Mouse (Mus musculus): ENCODE measurements around the gene Pfdn2. TPM values are rescaled to one million over a fixed set of nuclear protein-coding genes. Genes with fewer than 3 reads are reported as not detected.

Pfdn2 gene
- polyA plus RNA-seq, 1 experiment from 2014 or later = 66.1 TPM

DNA sequence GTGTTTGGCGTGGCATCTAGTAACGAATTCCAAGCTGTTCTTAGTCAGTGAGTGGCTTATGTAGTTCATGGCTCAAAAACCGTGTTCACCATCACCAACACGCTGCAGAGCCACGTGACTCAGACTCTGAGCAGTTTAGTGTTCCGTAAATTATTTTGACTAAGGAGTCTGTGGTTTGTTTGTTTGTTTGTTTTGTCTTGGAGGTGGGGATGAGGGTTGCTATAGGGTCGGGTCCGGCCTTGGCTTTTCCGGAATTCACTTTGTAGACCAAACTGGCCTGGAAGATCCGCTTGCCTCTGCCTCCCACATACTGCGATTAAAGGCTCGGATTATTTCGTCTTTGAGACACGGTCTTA is 603 bp downstream of the Pfdn2 start:
- under 1% methylated on average over 14 of the region's 14 CpGs for WGBS
- peaks cover 27% of the 10 kb centered on the region for H3K36me3 ChIP-seq (replicated peaks; ENCODE audit: control insufficient read depth, insufficient read depth)
- H3K4me1 ChIP-seq (replicated peaks; ENCODE audit: control insufficient read depth, insufficient read depth, low read length) = peaks cover 24% of the 10 kb centered on the region
- H3K9ac ChIP-seq = peak overlapping the region; percentile 83
- H3K27ac ChIP-seq = peak overlapping the region; percentile 72; the same call in 1 of the 2 replicates
- H3K27me3 ChIP-seq (ENCODE audit: control insufficient read depth, insufficient read depth, low read length) = no peaks in the 10 kb centered on the region
- ATAC-seq (ENCODE audit: low FRiP score) (no peak; the same call in 1 of the 2 replicates), DNase-seq (ENCODE audit: low spot score) (no peak)
- peak overlapping the region; percentile 92 for H3K4me3 ChIP-seq (replicated peaks; ENCODE audit: low read length)
- peaks cover 6% of the 10 kb centered on the region; the same call in 1 of the 2 replicates for H3K9me3 ChIP-seq (ENCODE audit: control insufficient read depth, low read length)
- peak overlapping the region; percentile 90 for H3K4me2 ChIP-seq (replicated peaks)

- 92% methylated on average over 3 of the region's 3 CpGs for WGBS
- H3K4me1 ChIP-seq (replicated peaks; ENCODE audit: control insufficient read depth, insufficient read depth, low read length) = peaks cover 24% of the 10 kb centered on the region
- peaks cover 1% of the 10 kb centered on the region; the same call in 1 of the 2 replicates for H3K36me3 ChIP-seq (replicated peaks; ENCODE audit: control insufficient read depth, insufficient read depth)
- H3K27ac ChIP-seq = no peak overlapping the region
- no peak overlapping the region for H3K9ac ChIP-seq
- H3K9me3 ChIP-seq (ENCODE audit: control insufficient read depth, low read length) = peaks cover 6% of the 10 kb centered on the region; the same call in 1 of the 2 replicates
- no peaks in the 10 kb centered on the region for H3K27me3 ChIP-seq (ENCODE audit: control insufficient read depth, insufficient read depth, low read length)
- H3K4me3 ChIP-seq (replicated peaks; ENCODE audit: low read length) = no peak overlapping the region
- ATAC-seq (ENCODE audit: low FRiP score) = no peak
- no peak for DNase-seq (ENCODE audit: low spot score)
- no peak overlapping the region for H3K4me2 ChIP-seq (replicated peaks)
These were observed 3.2 kb downstream of the Pfdn2 start for GRCm38 (mm10) chr1:171348665-171349064.

DNA sequence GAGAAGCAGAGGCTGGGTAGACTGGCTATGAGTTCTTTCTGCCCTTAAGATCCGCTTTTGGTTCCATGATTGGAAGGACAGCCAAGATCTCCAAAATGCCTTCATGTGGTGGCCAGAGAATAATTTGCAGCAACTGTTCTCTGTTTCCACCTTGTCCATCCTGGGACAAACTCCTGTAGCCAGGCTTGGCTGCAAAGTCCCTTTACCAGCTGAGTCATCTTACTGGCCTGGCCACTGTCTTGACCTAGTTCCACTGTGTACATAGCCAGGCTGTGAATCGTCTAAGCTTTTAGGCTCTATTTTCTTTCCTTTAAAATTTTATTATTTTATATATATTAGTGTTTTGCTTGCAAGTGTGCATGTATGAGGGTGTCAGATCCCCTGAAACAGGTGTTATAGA is 3.7 kb downstream of the Pfdn2 start:
- H3K4me2 ChIP-seq (replicated peaks) = no peak overlapping the region
- H3K9ac ChIP-seq = no peak overlapping the region
- 92% methylated on average over 2 of the region's 2 CpGs for WGBS
- DNase-seq (ENCODE audit: low spot score) (no peak), ATAC-seq (ENCODE audit: low FRiP score) (no peak)
- peaks cover 6% of the 10 kb centered on the region; the same call in 1 of the 2 replicates for H3K9me3 ChIP-seq (ENCODE audit: control insufficient read depth, low read length)
- H3K27ac ChIP-seq = no peak overlapping the region
- no peak overlapping the region for H3K4me3 ChIP-seq (replicated peaks; ENCODE audit: low read length)
- H3K4me1 ChIP-seq (replicated peaks; ENCODE audit: control insufficient read depth, insufficient read depth, low read length) = peaks cover 20% of the 10 kb centered on the region
- H3K36me3 ChIP-seq (replicated peaks; ENCODE audit: control insufficient read depth, insufficient read depth) = no peaks in the 10 kb centered on the region
- H3K27me3 ChIP-seq (ENCODE audit: control insufficient read depth, insufficient read depth, low read length) = no peaks in the 10 kb centered on the region

- WGBS = 79% methylated on average over 5 of the region's 5 CpGs
- DNase-seq (ENCODE audit: low spot score) = no peak
- no peak for ATAC-seq (ENCODE audit: low FRiP score)
- Histone ChIP-seq H3K9ac (no peak overlapping the region), H3K4me2 (replicated peaks) (no peak overlapping the region), H3K4me3 (replicated peaks; ENCODE audit: low read length) (no peak overlapping the region), H3K27ac (no peak overlapping the region), H3K27me3 (ENCODE audit: control insufficient read depth, insufficient read depth, low read length) (no peaks in the 10 kb centered on the region), H3K4me1 (replicated peaks; ENCODE audit: control insufficient read depth, insufficient read depth, low read length) (peaks cover 6% of the 10 kb centered on the region; the same call in 1 of the 2 replicates), H3K36me3 (replicated peaks; ENCODE audit: control insufficient read depth, insufficient read depth) (peaks cover 32% of the 10 kb centered on the region), H3K9me3 (ENCODE audit: control insufficient read depth, low read length) (no peaks in the 10 kb centered on the region)
These were observed 10.4 kb downstream of the Pfdn2 start for GRCm38 (mm10) chr1:171355812-171356340.

DNA sequence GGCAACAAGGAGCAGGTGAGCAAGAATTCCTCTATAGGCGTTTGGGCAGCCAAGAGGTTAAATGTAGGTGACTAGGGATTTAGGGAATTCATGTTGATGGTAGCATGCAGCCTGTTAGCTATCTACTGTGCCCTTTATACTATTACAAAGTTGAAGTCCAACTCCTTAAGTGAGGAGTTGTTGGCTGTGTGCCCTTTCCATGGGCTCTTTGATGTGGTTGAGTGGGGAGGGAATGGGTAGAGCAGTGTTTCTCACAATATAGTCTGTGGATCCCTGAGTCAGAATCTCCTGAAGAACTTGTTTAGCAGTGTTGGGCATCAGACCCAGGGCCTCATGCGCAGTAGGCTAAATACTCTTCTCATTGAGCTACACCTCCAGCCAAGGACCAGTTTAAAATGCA is 11.3 kb downstream of the Pfdn2 start:
- Histone ChIP-seq H3K4me1 (replicated peaks; ENCODE audit: control insufficient read depth, insufficient read depth, low read length) (peaks cover 11% of the 10 kb centered on the region), H3K4me2 (replicated peaks) (no peak overlapping the region), H3K27me3 (ENCODE audit: control insufficient read depth, insufficient read depth, low read length) (no peaks in the 10 kb centered on the region), H3K27ac (no peak overlapping the region), H3K9ac (no peak overlapping the region), H3K4me3 (replicated peaks; ENCODE audit: low read length) (no peak overlapping the region), H3K9me3 (ENCODE audit: control insufficient read depth, low read length) (no peaks in the 10 kb centered on the region), H3K36me3 (replicated peaks; ENCODE audit: control insufficient read depth, insufficient read depth) (peaks cover 32% of the 10 kb centered on the region)
- 93% methylated on average over 2 of the region's 2 CpGs for WGBS
- no peak for ATAC-seq (ENCODE audit: low FRiP score)
- no peak for DNase-seq (ENCODE audit: low spot score)

- H3K4me2 ChIP-seq (replicated peaks) = no peak overlapping the region
- no peaks in the 10 kb centered on the region for H3K27me3 ChIP-seq (ENCODE audit: control insufficient read depth, insufficient read depth, low read length)
- peaks cover 32% of the 10 kb centered on the region for H3K36me3 ChIP-seq (replicated peaks; ENCODE audit: control insufficient read depth, insufficient read depth)
- H3K9ac ChIP-seq = no peak overlapping the region
- no peak overlapping the region for H3K4me3 ChIP-seq (replicated peaks; ENCODE audit: low read length)
- peak; percentile 53 for DNase-seq (ENCODE audit: low spot score)
- H3K9me3 ChIP-seq (ENCODE audit: control insufficient read depth, low read length) = no peaks in the 10 kb centered on the region
- H3K4me1 ChIP-seq (replicated peaks; ENCODE audit: control insufficient read depth, insufficient read depth, low read length) = peaks cover 11% of the 10 kb centered on the region
- no peak overlapping the region for H3K27ac ChIP-seq
- WGBS = 74% methylated on average over 4 of the region's 4 CpGs
- no peak for ATAC-seq (ENCODE audit: low FRiP score)
These were observed 13.0 kb downstream of the Pfdn2 start for GRCm38 (mm10) chr1:171358421-171358820.

DNA sequence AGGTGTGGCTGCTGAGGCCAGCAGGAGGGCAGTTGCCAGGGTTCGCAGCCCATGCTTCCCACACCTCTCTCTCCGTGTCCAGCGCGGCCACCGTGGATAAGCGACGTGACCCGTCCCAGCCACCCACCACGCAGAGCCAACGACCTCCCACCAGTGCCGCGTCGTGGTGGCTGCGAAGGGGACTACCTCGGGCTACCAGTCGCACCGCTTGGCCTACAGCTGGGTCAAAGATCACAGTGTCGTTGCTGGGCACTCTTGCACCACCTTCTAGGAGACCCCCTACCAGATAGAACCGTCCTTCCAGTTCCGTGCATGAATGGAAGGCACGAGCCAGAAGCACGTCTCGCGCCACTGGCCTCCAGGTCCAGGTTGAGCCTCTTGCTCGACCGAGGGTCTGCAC is 14.8 kb downstream of the Pfdn2 start:
- peak overlapping the region; percentile 85 for H3K4me2 ChIP-seq (replicated peaks)
- ATAC-seq (ENCODE audit: low FRiP score) = no peak
- 1% methylated on average over 24 of the region's 26 CpGs for WGBS

GRCm38 (mm10) chr1:171360656-171361055 is 15.2 kb downstream of the Pfdn2 start, which contains the start of gene Klhdc9:
Gene Klhdc9 (minus strand): TSS chr1:171360798.
- Histone ChIP-seq H3K9me3 (ENCODE audit: control insufficient read depth, low read length) (no peaks in the 10 kb centered on the region), H3K36me3 (replicated peaks; ENCODE audit: control insufficient read depth, insufficient read depth) (peaks cover 32% of the 10 kb centered on the region), H3K27ac (peak within 1 kb of the TSS; percentile 83), H3K27me3 (ENCODE audit: control insufficient read depth, insufficient read depth, low read length) (no peaks in the 10 kb centered on the region), H3K4me2 (replicated peaks) (peak within 1 kb of the TSS; percentile 85), H3K4me1 (replicated peaks; ENCODE audit: control insufficient read depth, insufficient read depth, low read length) (peaks cover 11% of the 10 kb centered on the region), H3K4me3 (replicated peaks; ENCODE audit: low read length) (peak within 1 kb of the TSS; percentile 44), H3K9ac (peak within 1 kb of the TSS; percentile 72)
- under 1% methylated on average over 21 of the region's 21 CpGs for WGBS
- peak; percentile 97 for DNase-seq (ENCODE audit: low spot score)
- ATAC-seq (ENCODE audit: low FRiP score) = peak; percentile 95

More for the DNA sequence above, 14.8 kb downstream of the Pfdn2 start:
- H3K27ac ChIP-seq = peak overlapping the region; percentile 83
- H3K4me1 ChIP-seq (replicated peaks; ENCODE audit: control insufficient read depth, insufficient read depth, low read length) = peaks cover 11% of the 10 kb centered on the region
- peak overlapping the region; percentile 44 for H3K4me3 ChIP-seq (replicated peaks; ENCODE audit: low read length)
- DNase-seq (ENCODE audit: low spot score) = no peak
- peaks cover 32% of the 10 kb centered on the region for H3K36me3 ChIP-seq (replicated peaks; ENCODE audit: control insufficient read depth, insufficient read depth)
- peak overlapping the region; percentile 72 for H3K9ac ChIP-seq
- H3K27me3 ChIP-seq (ENCODE audit: control insufficient read depth, insufficient read depth, low read length) = no peaks in the 10 kb centered on the region
- H3K9me3 ChIP-seq (ENCODE audit: control insufficient read depth, low read length) = no peaks in the 10 kb centered on the region

DNA sequence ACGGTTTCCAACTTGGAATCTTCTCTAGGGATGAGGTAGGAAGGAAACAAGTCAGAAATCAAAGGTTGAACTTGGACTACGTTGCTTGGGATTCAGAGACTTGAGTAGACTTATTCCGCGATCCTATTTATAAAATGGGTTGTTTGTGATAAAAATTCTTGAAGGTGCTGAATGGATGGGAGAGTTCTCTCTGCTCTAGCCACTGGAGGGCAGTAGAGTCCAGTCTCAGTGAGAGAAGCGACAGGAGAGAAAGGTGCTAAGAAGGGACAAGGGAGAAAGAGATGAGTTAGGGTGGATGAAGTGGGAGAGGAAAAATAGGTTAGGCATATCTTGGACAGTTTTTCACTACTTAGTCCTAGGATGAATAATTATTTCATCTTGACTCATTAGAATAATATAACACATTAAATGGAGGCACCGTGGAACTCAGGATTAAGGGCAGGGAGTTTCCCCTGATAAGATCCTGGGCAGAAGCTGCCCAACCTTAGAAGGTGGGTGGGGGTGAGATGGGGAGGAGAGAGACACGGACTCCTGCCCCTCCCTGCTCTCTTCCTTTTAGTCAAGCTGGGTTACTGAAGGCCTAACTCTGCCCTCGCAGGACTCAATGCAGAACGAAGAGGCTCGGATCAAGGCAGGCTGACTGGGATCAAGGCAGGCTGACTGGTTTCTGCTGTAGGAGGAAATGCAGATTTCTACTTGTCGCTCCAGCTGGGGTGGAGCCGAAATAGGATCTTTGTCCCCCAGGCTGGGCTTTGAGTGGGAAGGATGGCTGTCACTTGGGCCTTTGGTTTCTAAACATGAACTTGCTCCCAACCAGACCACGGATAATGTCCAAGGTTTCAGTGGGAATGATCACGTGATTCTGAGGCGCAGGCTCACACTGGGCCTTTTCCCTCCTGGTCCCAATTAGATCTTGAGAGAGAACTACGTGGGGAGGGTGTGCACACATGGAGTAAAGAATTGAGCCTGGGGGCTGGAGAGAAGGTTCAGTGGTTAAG is 15.9 kb downstream of the Pfdn2 start:
- DNase-seq (ENCODE audit: low spot score) (peak; percentile 84), ATAC-seq (ENCODE audit: low FRiP score) (peak; percentile 76)
- no peaks in the 10 kb centered on the region for H3K27me3 ChIP-seq (ENCODE audit: control insufficient read depth, insufficient read depth, low read length)
- H3K9ac ChIP-seq = peak overlapping the region; percentile 72
- H3K27ac ChIP-seq = peak overlapping the region; percentile 83
- 34% methylated on average over 16 of the region's 16 CpGs for WGBS
- H3K36me3 ChIP-seq (replicated peaks; ENCODE audit: control insufficient read depth, insufficient read depth) = peaks cover 31% of the 10 kb centered on the region
- peak overlapping the region; percentile 44 for H3K4me3 ChIP-seq (replicated peaks; ENCODE audit: low read length)
- peak overlapping the region; percentile 85 for H3K4me2 ChIP-seq (replicated peaks)
- H3K4me1 ChIP-seq (replicated peaks; ENCODE audit: control insufficient read depth, insufficient read depth, low read length) = peaks cover 11% of the 10 kb centered on the region
- no peaks in the 10 kb centered on the region for H3K9me3 ChIP-seq (ENCODE audit: control insufficient read depth, low read length)

All from hindbrain, embryonic 14.5 days (tissue).